Mouse (Mus musculus): ENCODE results near the gene Camk2n1. TPM values are rescaled to one million over a fixed set of nuclear protein-coding genes. Genes with fewer than 3 reads are reported as not detected.

Gene Camk2n1
- total RNA-seq, 2 experiments from 2014 or later: 3.8 to 7.7 TPM

- DNase-seq (ENCODE audit: low spot score): peak; percentile 90
Measured at GRCm38 (mm10) chr4:138447387-138447786, 6.7 kb upstream of the Camk2n1 start.

GRCm38 (mm10) chr4:138447827-138448602 lies 6.1 kb upstream of the Camk2n1 start:
- no peak for DNase-seq (ENCODE audit: low spot score)

GRCm38 (mm10) chr4:138448872-138449615 lies 5.1 kb upstream of the Camk2n1 start:
- no peak for DNase-seq (ENCODE audit: low spot score)

- DNase-seq (ENCODE audit: low spot score): no peak
Measured at GRCm38 (mm10) chr4:138449636-138450314, 4.3 kb upstream of the Camk2n1 start.

- no peak for DNase-seq (ENCODE audit: low spot score)
Measured at GRCm38 (mm10) chr4:138452306-138453096, 1.6 kb upstream of the Camk2n1 start.

GRCm38 (mm10) chr4:138453097-138453752 lies 889 bp upstream of the Camk2n1 start:
- DNase-seq (ENCODE audit: low spot score): no peak

GRCm38 (mm10) chr4:138454571-138455140 lies 542 bp downstream of the Camk2n1 start:
- peak; percentile 51 for DNase-seq (ENCODE audit: low spot score)

- no peak for DNase-seq (ENCODE audit: low spot score)
Measured at GRCm38 (mm10) chr4:138455141-138455955, 1.2 kb downstream of the Camk2n1 start.

- no peak for DNase-seq (ENCODE audit: low spot score)
Measured at GRCm38 (mm10) chr4:138455956-138456341, 1.8 kb downstream of the Camk2n1 start.

- DNase-seq (ENCODE audit: low spot score): no peak
Measured at GRCm38 (mm10) chr4:138456536-138456935, 2.4 kb downstream of the Camk2n1 start.

GRCm38 (mm10) chr4:138457091-138457490 lies 3.0 kb downstream of the Camk2n1 start:
- no peak for DNase-seq (ENCODE audit: low spot score)

- no peak for DNase-seq (ENCODE audit: low spot score)
Measured at GRCm38 (mm10) chr4:138458171-138458570, 4.1 kb downstream of the Camk2n1 start.

GRCm38 (mm10) chr4:138458735-138459440 lies 4.8 kb downstream of the Camk2n1 start:
- DNase-seq (ENCODE audit: low spot score): no peak

GRCm38 (mm10) chr4:138459775-138460174 lies 5.7 kb downstream of the Camk2n1 start:
- no peak for DNase-seq (ENCODE audit: low spot score)

- no peak for DNase-seq (ENCODE audit: low spot score)
Measured at GRCm38 (mm10) chr4:138460910-138461309, 6.8 kb downstream of the Camk2n1 start.

GRCm38 (mm10) chr4:138461471-138461870 lies 7.4 kb downstream of the Camk2n1 start:
- no peak for DNase-seq (ENCODE audit: low spot score)

- peak; percentile 47 for DNase-seq (ENCODE audit: low spot score)
Measured at GRCm38 (mm10) chr4:138462971-138463831, 9.1 kb downstream of the Camk2n1 start.

Data from gastrocnemius, adult 18-20 months (tissue).